Comparison of ENCODE assay signal across 16 mouse cellular contexts in genomic region chr11:79072108-79072507, GRCm38 (mm10).
DNase-seq lines count a peak whose midpoint lies in the region; ATAC-seq and TF ChIP-seq lines count a peak whose summit lies in the region.
"Had no signal": no experiment of that assay in that cellular context is flagged by ENCODE, and none has a peak within 500 bp of the region (broad histone marks: within the 10 kb centered on the region; RNA-seq: fewer than 3 reads in every experiment).

No protein-coding gene starts in this region.

- no peak overlapping the region for H3K9ac ChIP-seq in embryonic facial prominence, embryonic 12.5 days
- no peak overlapping the region for H3K9ac ChIP-seq in liver, postnatal 0 days (replicated peaks)
- H3K9ac ChIP-seq: limb, embryonic 13.5 days; neural tube, embryonic 13.5 days; stomach, embryonic 15.5 days had no signal

- 0 out of 2 replicates have a peak, but pooled peaks cover under 1% of the 10 kb centered on the region for H3K36me3 ChIP-seq in embryonic facial prominence, embryonic 12.5 days
- H3K36me3 ChIP-seq in liver, postnatal 0 days (replicated peaks; ENCODE audit: insufficient read depth, low read length) = peaks cover 5% of the 10 kb centered on the region
- H3K36me3 ChIP-seq: stomach, embryonic 15.5 days had no signal

- no peak overlapping the region for H3K4me3 ChIP-seq in layer of hippocampus, adult 2 months
- no peak overlapping the region for H3K4me3 ChIP-seq in embryonic facial prominence, embryonic 12.5 days
- peak overlapping the region; percentile 17; the same call in 1 of the 2 replicates for H3K4me3 ChIP-seq in liver, postnatal 0 days (ENCODE audit: low read depth, low read length)
- H3K4me3 ChIP-seq: limb, embryonic 13.5 days; neural tube, embryonic 13.5 days; stomach, embryonic 15.5 days had no signal

- DNase-seq in layer of hippocampus, adult 2 months (ENCODE audit: low spot score in 2 of 2) = peak in 1 of 2 experiments; percentile 44
- DNase-seq in layer of hippocampus, adult 11-12 months (ENCODE audit: low spot score) = no peak
- peak; percentile 83 for DNase-seq in brain, adult 2 months (ENCODE audit: low read depth, low spot score)
- DNase-seq in liver, postnatal 0 days = no peak
- DNase-seq in thymus, adult 18-20 months = no peak
- no peak for DNase-seq in Muller cell, postnatal 12 days (ENCODE audit: inconsistent ontology term)
- DNase-seq: cerebellum, postnatal 25 days; kidney, adult 18-20 months; lung, postnatal 14 days; midbrain, embryonic 14.5 days; retina, postnatal 1 day had no signal

- ATAC-seq in embryonic facial prominence, embryonic 12.5 days (ENCODE audit: insufficient number of reproducible peaks, insufficient read depth, low FRiP score, low TSS enrichment) = no peak
- ATAC-seq in liver, postnatal 0 days = no peak
- ATAC-seq: forebrain, embryonic 16.5 days had no signal

- no peak overlapping the region for H3K4me2 ChIP-seq in embryonic facial prominence, embryonic 12.5 days (replicated peaks)
- peak overlapping the region; percentile 44 for H3K4me2 ChIP-seq in liver, postnatal 0 days (ENCODE audit: low read depth, low read length)
- H3K4me2 ChIP-seq: limb, embryonic 13.5 days; neural tube, embryonic 13.5 days; stomach, embryonic 15.5 days had no signal

- H3K27ac ChIP-seq in layer of hippocampus, adult 2 months = peak overlapping the region; percentile 40; the same call in 1 of the 2 replicates
- H3K27ac ChIP-seq in embryonic facial prominence, embryonic 12.5 days = 0 out of 2 replicates have a peak overlapping the region, but pooled peaks have one; percentile 6
- peak overlapping the region; percentile 79 for H3K27ac ChIP-seq in liver, postnatal 0 days (ENCODE audit: low read depth)
- H3K27ac ChIP-seq: limb, embryonic 13.5 days; neural tube, embryonic 13.5 days; stomach, embryonic 15.5 days had no signal

- WGBS in embryonic facial prominence, embryonic 12.5 days = 90% methylated on average over 8 of the region's 8 CpGs
- 72% methylated on average over 8 of the region's 8 CpGs for whole genome bisulfite sequencing in liver, postnatal 0 days (ENCODE audit: insufficient replicate concordance)

- no peaks in the 10 kb centered on the region for H3K27me3 ChIP-seq in embryonic facial prominence, embryonic 12.5 days
- H3K27me3 ChIP-seq in liver, postnatal 0 days (ENCODE audit: insufficient read depth, low read length) = no peaks in the 10 kb centered on the region
- H3K27me3 ChIP-seq: limb, embryonic 13.5 days; neural tube, embryonic 13.5 days; stomach, embryonic 15.5 days had no signal

- no peak for TF ChIP-seq EP300 in liver, postnatal 0 days (IDR thresholded peaks at IDR 0.05; ENCODE audit: low read depth)

- no peaks in the 10 kb centered on the region for H3K9me3 ChIP-seq in embryonic facial prominence, embryonic 12.5 days
- no peaks in the 10 kb centered on the region for H3K9me3 ChIP-seq in liver, postnatal 0 days (ENCODE audit: low read length)
- H3K9me3 ChIP-seq: limb, embryonic 13.5 days; neural tube, embryonic 13.5 days; stomach, embryonic 15.5 days had no signal

- no peak for TF ChIP-seq CTCF in layer of hippocampus, adult 2 months (conservative IDR thresholded peaks at IDR 0.05)
- TF ChIP-seq CTCF in liver, postnatal 0 days (IDR thresholded peaks at IDR 0.05; ENCODE audit: low read depth) = no peak

- peaks cover 19% of the 10 kb centered on the region for H3K4me1 ChIP-seq in embryonic facial prominence, embryonic 12.5 days
- peaks cover 46% of the 10 kb centered on the region for H3K4me1 ChIP-seq in liver, postnatal 0 days (ENCODE audit: insufficient read depth)

Comparison
In these comparisons a context has a peak if more than half of its experiments do, and no peak if none do; other contexts are left out.
1. H3K27ac ChIP-seq: peak in every context shown above with its lines; median percentile 79 in liver, postnatal 0 days; 40 in layer of hippocampus, adult 2 months; 6 in embryonic facial prominence, embryonic 12.5 days.